Mouse (Mus musculus) forebrain, embryonic 16.5 days (tissue): ENCODE measurements around the gene Gm20509. TPM values are rescaled to one million over a fixed set of nuclear protein-coding genes. Genes with fewer than 3 reads are reported as not detected.
A peak's percentile ranks its signal among the peaks of the same experiment; 100 is the strongest.

ENCODE experiments used
- ATAC-seq: fragments of 200-750 bp; cut with Nextera tagmentation; 2 replicates; pipeline ENCODE4 v1.8.0; 2017; ENCODE audit warnings: mild to moderate bottlenecking, moderate library complexity
- H3K27ac ChIP-seq: fragments of 300-500 bp; sonication (generic); 2 replicates; pipeline ENCODE4 v1.5.1; 2014; ENCODE audit warnings: low read length, control low read depth
- H3K27me3 ChIP-seq: fragments of 300-500 bp; sonication (generic); replicated peaks from 2 replicates; pipeline ENCODE4 v1.6.1; 2014; ENCODE audit warnings: low read length; ENCODE audit not compliant: control insufficient read depth, insufficient read depth
- H3K36me3 ChIP-seq: fragments of 300-500 bp; sonication (generic); 2 replicates; pipeline ENCODE4 v1.6.1; 2014; ENCODE audit not compliant: control insufficient read depth, insufficient read depth
- H3K4me1 ChIP-seq: fragments of 300-500 bp; sonication (generic); replicated peaks from 2 replicates; pipeline ENCODE4 v1.6.1; 2014; ENCODE audit warnings: low read length; ENCODE audit not compliant: control insufficient read depth, insufficient read depth
- H3K4me2 ChIP-seq: fragments of 300-500 bp; sonication (generic); 2 replicates; pipeline ENCODE4 v1.6.1; 2014; ENCODE audit warnings: mild to moderate bottlenecking, low read length, control low read depth
- H3K4me3 ChIP-seq: fragments of 300-500 bp; sonication (generic); replicated peaks from 2 replicates; pipeline ENCODE4 v1.5.1; 2014; ENCODE audit warnings: mild to moderate bottlenecking, low read length, control low read depth
- H3K9ac ChIP-seq: fragments of 300-500 bp; sonication (generic); replicated peaks from 2 replicates; pipeline ENCODE4 v1.6.1; 2014; ENCODE audit warnings: low read depth, low read length, control low read depth
- H3K9me3 ChIP-seq: fragments of 300-500 bp; sonication (generic); 2 replicates; pipeline ENCODE4 v1.6.1; 2016; ENCODE audit warnings: low read length; ENCODE audit not compliant: control insufficient read depth
- WGBS: fragments of 180-500 bp; shearing (Covaris S2); extraction: QIAGEN DNeasy Blood & Tissue Kit; methylation state at CpG from one replicate; pipeline ENCODE4 v1.1.7; 2014; 5-methylcytosine and 5-hydroxymethylcytosine counted together
- polyA plus RNA-seq: library from polyadenylated mRNA; unstranded; fragments of >200 nt; fragmentation: Nextera tagmentation; extraction: Ambion mirVana; gene quantifications from 2 replicates; pipeline ENCODE4 v1.2.1, GENCODE M21; 2015

Gm20509 gene
- polyA plus RNA-seq, 1 experiment from 2014 or later = not detected

DNA sequence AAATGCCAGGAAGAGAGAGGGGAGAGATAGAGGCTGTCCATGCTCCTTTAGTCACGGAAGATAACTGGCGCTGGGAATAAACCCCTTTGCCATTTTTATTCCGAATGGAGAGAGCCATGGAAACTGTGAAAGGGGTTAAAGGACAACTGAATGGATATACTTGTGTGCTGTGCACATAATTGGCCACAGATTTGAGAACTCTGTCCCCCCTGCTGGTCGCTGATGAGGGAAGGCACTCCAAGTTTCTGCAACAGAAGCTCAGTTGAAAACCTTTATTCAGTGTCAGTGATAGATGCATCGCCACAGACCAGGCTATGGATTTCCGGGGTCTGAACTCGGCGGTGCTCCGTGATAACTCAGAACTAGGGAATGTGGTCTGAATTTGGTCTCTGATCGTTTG, 12.1 kb upstream of the Gm20509 start:
- ATAC-seq = no peak
- 76% methylated on average over 10 of the region's 10 CpGs for WGBS
- H3K9ac ChIP-seq = no peak overlapping the region
- no peaks in the 10 kb centered on the region for H3K27me3 ChIP-seq
- H3K4me1 ChIP-seq = peaks cover 3% of the 10 kb centered on the region; the same call in 1 of the 2 replicates
- H3K4me2 ChIP-seq = no peak overlapping the region
- no peaks in the 10 kb centered on the region for H3K36me3 ChIP-seq
- no peaks in the 10 kb centered on the region for H3K9me3 ChIP-seq
- no peak overlapping the region for H3K27ac ChIP-seq
- no peak overlapping the region for H3K4me3 ChIP-seq

DNA sequence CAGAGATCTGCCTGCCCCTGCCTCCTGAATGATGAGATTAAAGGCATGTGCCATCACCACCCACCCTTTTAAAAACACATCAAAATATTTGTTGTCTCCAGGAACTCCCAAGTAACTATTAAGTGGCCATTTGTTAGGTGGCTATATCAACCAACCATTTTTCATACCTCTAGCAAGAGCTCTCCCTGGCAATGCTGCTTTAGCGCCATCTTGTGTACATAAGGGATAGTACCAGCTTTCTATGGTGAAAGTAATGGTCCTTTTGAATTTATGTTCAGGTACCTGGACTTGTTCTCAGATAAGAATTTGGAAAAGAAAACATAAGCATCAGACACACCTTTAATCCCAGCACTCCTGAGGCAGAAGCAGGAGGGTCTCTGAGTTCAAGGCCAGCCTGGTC, 10.5 kb upstream of the Gm20509 start:
- 0% methylated on average over 1 of the region's 1 CpGs for WGBS
- H3K27ac ChIP-seq = no peak overlapping the region
- peak; percentile 49; the same call in 1 of the 2 replicates for ATAC-seq
- no peaks in the 10 kb centered on the region for H3K27me3 ChIP-seq
- no peak overlapping the region for H3K4me2 ChIP-seq
- no peak overlapping the region for H3K4me3 ChIP-seq
- H3K9me3 ChIP-seq = no peaks in the 10 kb centered on the region
- H3K36me3 ChIP-seq = no peaks in the 10 kb centered on the region
- H3K9ac ChIP-seq = no peak overlapping the region
- H3K4me1 ChIP-seq = peaks cover 3% of the 10 kb centered on the region; the same call in 1 of the 2 replicates

DNA sequence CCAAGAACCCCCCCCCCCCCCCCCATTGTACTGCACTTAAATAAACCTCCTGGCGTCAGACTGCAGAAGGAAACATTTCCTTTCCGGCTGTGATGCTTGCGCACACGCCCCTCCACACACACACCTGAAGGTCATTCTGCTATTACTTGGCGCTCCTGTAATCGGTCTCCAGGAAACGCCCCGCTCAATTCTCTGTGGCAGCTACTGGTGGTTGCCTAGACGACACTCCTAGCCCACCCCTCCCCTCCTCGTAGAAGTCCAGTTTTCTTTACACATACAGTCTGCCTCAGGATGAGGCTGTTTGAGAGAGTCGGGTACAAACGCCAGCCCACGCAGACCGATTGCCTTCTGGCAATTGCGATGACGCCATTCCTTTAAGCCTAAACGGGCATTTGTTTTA, 7.7 kb upstream of the Gm20509 start:
- Histone ChIP-seq H3K27me3 (no peaks in the 10 kb centered on the region), H3K27ac (no peak overlapping the region), H3K4me2 (peak overlapping the region; percentile 23), H3K36me3 (no peaks in the 10 kb centered on the region), H3K4me3 (no peak overlapping the region), H3K9ac (no peak overlapping the region), H3K4me1 (peaks cover 3% of the 10 kb centered on the region; the same call in 1 of the 2 replicates), H3K9me3 (no peaks in the 10 kb centered on the region)
- ATAC-seq = peak; percentile 75
- WGBS = 29% methylated on average over 17 of the region's 17 CpGs

DNA sequence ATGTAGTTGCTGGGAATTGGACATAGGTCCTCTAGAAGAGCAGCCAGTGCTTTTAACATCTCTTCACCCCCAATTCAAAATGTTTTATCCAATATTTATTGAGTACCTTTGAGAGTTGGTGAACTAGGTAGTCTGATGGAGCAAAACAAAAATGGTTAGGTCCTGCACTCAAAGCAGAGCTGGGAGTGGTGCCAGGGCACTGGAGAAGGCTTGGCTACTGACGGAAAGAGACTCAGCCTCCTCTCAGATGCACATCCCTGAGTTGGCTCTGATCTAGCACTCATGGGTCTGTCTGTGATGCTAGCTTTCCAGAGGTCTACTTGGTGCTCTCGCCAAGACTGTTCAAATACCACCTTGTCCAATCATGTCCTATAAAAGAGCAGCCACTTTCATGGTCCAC, 4.4 kb upstream of the Gm20509 start:
- 83% methylated on average over 2 of the region's 2 CpGs for WGBS
- ATAC-seq = no peak

DNA sequence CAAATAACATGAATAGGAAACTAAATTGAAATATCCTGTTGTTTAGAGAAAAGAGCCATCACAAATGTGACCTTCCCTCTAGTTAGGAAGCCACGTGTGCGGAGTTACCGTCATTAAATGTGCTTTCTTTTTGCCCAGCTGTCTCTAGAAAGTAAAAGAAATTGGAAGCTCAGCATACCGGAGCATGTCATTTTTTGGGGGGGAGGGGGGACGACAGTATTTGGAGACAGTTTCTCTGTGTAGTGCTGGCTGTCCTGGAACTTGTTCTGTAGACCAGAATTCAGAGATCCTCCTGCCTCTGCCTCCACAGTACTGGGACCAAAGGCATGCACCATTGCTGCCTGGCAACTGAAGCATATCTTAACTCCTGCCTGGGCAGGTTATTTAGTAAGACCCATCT, 734 bp upstream of the Gm20509 start, which contains the start of gene Khdc3:
Khdc3 (plus strand) TSS at position 301 of the 400 bp plus-strand sequence.
- no peaks in the 10 kb centered on the region for H3K36me3 ChIP-seq
- H3K9ac ChIP-seq = no peak within 1 kb of the TSS
- H3K27ac ChIP-seq = no peak within 1 kb of the TSS
- no peak within 1 kb of the TSS for H3K4me3 ChIP-seq
- peaks cover 25% of the 10 kb centered on the region for H3K27me3 ChIP-seq
- H3K9me3 ChIP-seq = no peaks in the 10 kb centered on the region
- 88% methylated on average over 5 of the region's 5 CpGs for WGBS
- no peak within 1 kb of the TSS for H3K4me2 ChIP-seq
- ATAC-seq = no peak
- H3K4me1 ChIP-seq = peaks cover 6% of the 10 kb centered on the region

More for the DNA sequence above, 4.4 kb upstream of the Gm20509 start:
- Histone ChIP-seq H3K9me3 (no peaks in the 10 kb centered on the region), H3K27me3 (peaks cover 10% of the 10 kb centered on the region), H3K36me3 (no peaks in the 10 kb centered on the region), H3K9ac (no peak overlapping the region), H3K4me3 (no peak overlapping the region), H3K4me2 (no peak overlapping the region), H3K4me1 (peaks cover 3% of the 10 kb centered on the region; the same call in 1 of the 2 replicates), H3K27ac (no peak overlapping the region)

DNA sequence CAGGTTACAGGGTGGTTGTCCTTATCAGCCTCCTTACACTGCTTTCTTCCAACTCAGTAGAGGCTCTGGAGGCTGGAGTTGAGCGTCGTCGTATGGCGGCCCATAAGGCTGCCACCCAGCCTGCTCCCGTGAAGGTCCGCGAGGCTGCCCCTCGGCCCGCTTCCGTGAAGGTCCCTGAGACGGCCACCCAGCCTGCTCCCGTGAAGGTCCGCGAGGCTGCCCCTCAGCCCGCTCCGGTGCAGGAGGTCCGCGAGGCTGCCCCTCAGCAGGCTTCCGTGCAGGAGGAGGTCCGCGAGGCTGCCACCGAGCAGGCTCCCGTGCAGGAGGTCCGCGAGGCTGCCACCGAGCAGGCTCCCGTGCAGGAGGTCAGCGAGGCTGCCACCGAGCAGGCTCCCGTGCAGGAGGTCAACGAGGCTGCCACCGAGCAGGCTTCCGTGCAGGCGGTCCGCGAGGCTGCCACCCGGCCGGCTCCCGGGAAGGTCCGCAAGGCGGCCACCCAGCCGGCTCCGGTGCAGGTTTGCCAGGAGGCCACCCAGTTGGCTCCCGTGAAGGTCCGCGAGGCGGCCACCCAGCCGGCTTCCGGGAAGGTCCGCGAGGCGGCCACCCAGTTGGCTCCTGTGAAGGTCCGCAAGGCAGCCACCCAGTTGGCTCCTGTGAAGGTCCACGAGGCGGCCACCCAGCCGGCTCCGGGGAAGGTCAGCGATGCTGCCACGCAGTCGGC, 1.0 kb downstream of the Gm20509 start:
- peaks cover 25% of the 10 kb centered on the region for H3K27me3 ChIP-seq
- H3K27ac ChIP-seq = no peak overlapping the region
- peak; percentile 58; the same call in 1 of the 2 replicates for ATAC-seq
- H3K9ac ChIP-seq = peak overlapping the region; percentile 50
- peak overlapping the region; percentile 60 for H3K4me2 ChIP-seq
- peak overlapping the region; percentile 35 for H3K4me3 ChIP-seq
- H3K36me3 ChIP-seq = no peaks in the 10 kb centered on the region
- no peaks in the 10 kb centered on the region for H3K9me3 ChIP-seq
- H3K4me1 ChIP-seq = peaks cover 6% of the 10 kb centered on the region
- WGBS = 5% methylated on average over 60 of the region's 60 CpGs

DNA sequence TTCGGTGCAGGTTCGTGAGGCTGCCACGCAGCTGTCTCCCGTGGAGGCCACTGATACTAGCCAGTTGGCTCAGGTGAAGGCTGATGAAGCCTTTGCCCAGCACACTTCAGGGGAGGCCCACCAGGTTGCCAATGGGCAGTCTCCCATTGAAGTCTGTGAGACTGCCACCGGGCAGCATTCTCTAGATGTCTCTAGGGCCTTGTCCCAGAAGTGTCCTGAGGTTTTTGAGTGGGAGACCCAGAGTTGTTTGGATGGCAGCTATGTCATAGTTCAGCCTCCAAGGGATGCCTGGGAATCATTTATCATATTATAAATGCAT, 1.6 kb downstream of the Gm20509 start:
- Histone ChIP-seq H3K27me3 (peaks cover 25% of the 10 kb centered on the region), H3K4me1 (peaks cover 6% of the 10 kb centered on the region), H3K27ac (no peak overlapping the region), H3K9me3 (no peaks in the 10 kb centered on the region), H3K9ac (no peak overlapping the region), H3K4me2 (peak overlapping the region; percentile 60), H3K4me3 (peak overlapping the region; percentile 35), H3K36me3 (no peaks in the 10 kb centered on the region)
- WGBS = 31% methylated on average over 5 of the region's 5 CpGs
- ATAC-seq = no peak

DNA sequence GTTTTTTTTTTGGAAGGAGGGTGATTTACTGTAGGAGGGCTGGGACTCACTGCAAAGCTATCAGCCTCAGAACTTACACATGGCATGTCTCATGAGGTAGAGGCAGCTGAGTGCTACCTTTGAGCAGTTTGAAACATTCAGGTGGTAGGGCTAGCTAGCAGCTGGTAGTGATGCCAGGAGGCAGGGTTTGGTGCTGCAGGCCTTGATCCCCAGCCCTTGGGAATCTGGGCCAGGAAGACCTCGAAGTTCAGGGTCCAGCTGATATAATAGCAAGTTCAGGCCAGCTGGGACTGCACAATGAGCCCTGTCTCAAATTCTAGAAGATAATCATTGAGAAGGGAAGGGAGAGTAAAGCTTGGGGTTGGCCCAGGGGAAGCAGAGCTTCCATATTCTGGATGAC, 2.9 kb downstream of the Gm20509 start:
- peaks cover 25% of the 10 kb centered on the region for H3K27me3 ChIP-seq

DNA sequence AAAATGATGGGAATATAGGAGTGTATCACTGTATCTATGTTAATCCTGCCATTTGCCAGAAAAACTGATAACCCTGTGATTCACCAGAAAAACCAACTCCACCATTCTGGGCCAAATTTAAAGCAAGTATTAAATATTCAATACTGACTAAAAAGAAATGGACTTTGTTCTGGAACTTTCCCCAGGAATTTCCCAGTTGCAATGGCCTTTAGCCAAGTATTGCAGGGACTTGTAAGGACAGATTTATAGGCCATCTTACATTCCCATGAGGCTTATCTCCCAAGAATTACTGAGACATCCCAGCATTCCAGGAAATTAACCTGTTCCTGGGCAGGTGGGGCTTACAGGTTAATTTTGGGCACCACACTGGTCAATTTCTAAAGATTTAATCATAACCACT, 3.5 kb downstream of the Gm20509 start:
- no peak for ATAC-seq
- H3K27me3 ChIP-seq = peaks cover 25% of the 10 kb centered on the region
- H3K4me3 ChIP-seq = no peak overlapping the region
- peaks cover 6% of the 10 kb centered on the region for H3K4me1 ChIP-seq
- no peak overlapping the region for H3K27ac ChIP-seq
- H3K36me3 ChIP-seq = no peaks in the 10 kb centered on the region
- no peaks in the 10 kb centered on the region for H3K9me3 ChIP-seq
- no peak overlapping the region for H3K4me2 ChIP-seq
- no peak overlapping the region for H3K9ac ChIP-seq

More for the DNA sequence above, 2.9 kb downstream of the Gm20509 start:
- Histone ChIP-seq H3K4me2 (no peak overlapping the region), H3K9me3 (no peaks in the 10 kb centered on the region), H3K9ac (no peak overlapping the region), H3K4me3 (no peak overlapping the region), H3K27ac (no peak overlapping the region), H3K36me3 (no peaks in the 10 kb centered on the region), H3K4me1 (peaks cover 6% of the 10 kb centered on the region)
- WGBS = 63% methylated on average over 1 of the region's 1 CpGs
- ATAC-seq = no peak
